Mouse (Mus musculus): Measurements from ENCODE around the gene Tcf3. TPM values are rescaled to one million over a fixed set of nuclear protein-coding genes. Genes with fewer than 3 reads are reported as not detected.

Tcf3 gene
- polyA plus RNA-seq, 1 experiment from 2014 or later = 178 TPM

GRCm38 (mm10) chr10:80435764-80436163 is 2.3 kb upstream of the Tcf3 start:
- peaks cover 2% of the 10 kb centered on the region; the same call in 1 of the 2 replicates for H3K36me3 ChIP-seq
- no peak for ATAC-seq (ENCODE audit: low FRiP score)
- H3K27ac ChIP-seq = 0 out of 2 replicates have a peak overlapping the region, but pooled peaks have one; percentile 7
- WGBS = 47% methylated on average over 7 of the region's 7 CpGs
- no peak overlapping the region for H3K9ac ChIP-seq
- H3K4me3 ChIP-seq = no peak overlapping the region
- H3K9me3 ChIP-seq (replicated peaks) = no peaks in the 10 kb centered on the region
- peaks cover 18% of the 10 kb centered on the region for H3K27me3 ChIP-seq
- peaks cover 27% of the 10 kb centered on the region for H3K4me1 ChIP-seq
- H3K4me2 ChIP-seq (replicated peaks) = no peak overlapping the region

- Histone ChIP-seq H3K27me3 (peaks cover 18% of the 10 kb centered on the region), H3K4me1 (peaks cover 28% of the 10 kb centered on the region), H3K27ac (no peak overlapping the region), H3K4me2 (replicated peaks) (no peak overlapping the region), H3K4me3 (no peak overlapping the region), H3K9me3 (replicated peaks) (no peaks in the 10 kb centered on the region), H3K9ac (no peak overlapping the region), H3K36me3 (peaks cover 11% of the 10 kb centered on the region)
- WGBS = 80% methylated on average over 3 of the region's 3 CpGs
- ATAC-seq (ENCODE audit: low FRiP score) = no peak
Measured at GRCm38 (mm10) chr10:80434823-80435222, 1.4 kb upstream of the Tcf3 start.

DNA sequence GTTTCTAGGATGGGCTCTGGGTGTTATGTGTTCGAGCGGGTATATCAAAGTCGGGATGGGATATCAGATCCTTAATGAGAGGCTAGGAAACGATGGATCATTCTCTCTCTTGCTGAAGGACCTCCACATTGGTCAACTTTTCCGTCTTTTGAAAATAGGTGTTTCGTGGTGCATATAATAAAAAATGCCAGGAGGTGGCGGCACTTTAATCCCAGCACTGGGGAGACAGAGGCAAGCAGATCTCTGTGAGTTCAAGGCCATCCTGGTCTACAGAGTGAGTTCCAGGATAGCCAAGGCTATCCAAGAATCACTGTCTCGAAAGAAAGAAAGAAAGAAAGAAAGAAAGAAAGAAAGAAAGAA is 766 bp upstream of the Tcf3 start:
- 12% methylated on average over 8 of the region's 8 CpGs for WGBS
- peaks cover 17% of the 10 kb centered on the region for H3K36me3 ChIP-seq
- 0 out of 2 replicates have a peak overlapping the region, but pooled peaks have one; percentile 25 for H3K4me2 ChIP-seq (replicated peaks)
- peaks cover 28% of the 10 kb centered on the region for H3K4me1 ChIP-seq
- ATAC-seq (ENCODE audit: low FRiP score) = peak; percentile 12
- H3K27me3 ChIP-seq = peaks cover 18% of the 10 kb centered on the region
- H3K4me3 ChIP-seq = peak overlapping the region; percentile 98
- no peaks in the 10 kb centered on the region for H3K9me3 ChIP-seq (replicated peaks)
- no peak overlapping the region for H3K9ac ChIP-seq
- peak overlapping the region; percentile 95; the same call in 1 of the 2 replicates for H3K27ac ChIP-seq

- H3K27me3 ChIP-seq = peaks cover 15% of the 10 kb centered on the region
- peaks cover 29% of the 10 kb centered on the region for H3K36me3 ChIP-seq
- H3K4me1 ChIP-seq = peaks cover 28% of the 10 kb centered on the region
- H3K9ac ChIP-seq = peak overlapping the region; percentile 100
- no peaks in the 10 kb centered on the region for H3K9me3 ChIP-seq (replicated peaks)
- H3K4me2 ChIP-seq (replicated peaks) = peak overlapping the region; percentile 88
- ATAC-seq (ENCODE audit: low FRiP score) = peak; percentile 39
- WGBS = under 1% methylated on average over 60 of the region's 60 CpGs
- H3K27ac ChIP-seq = peak overlapping the region; percentile 95
- peak overlapping the region; percentile 98 for H3K4me3 ChIP-seq
Measured at GRCm38 (mm10) chr10:80432936-80433512, 423 bp downstream of the Tcf3 start.

GRCm38 (mm10) chr10:80432387-80432785 is 1.1 kb downstream of the Tcf3 start:
- Histone ChIP-seq H3K36me3 (peaks cover 35% of the 10 kb centered on the region), H3K4me2 (replicated peaks) (peak overlapping the region; percentile 88), H3K4me3 (peak overlapping the region; percentile 98), H3K27me3 (peaks cover 8% of the 10 kb centered on the region; the same call in 1 of the 2 replicates), H3K9me3 (replicated peaks) (no peaks in the 10 kb centered on the region), H3K27ac (peak overlapping the region; percentile 95), H3K9ac (peak overlapping the region; percentile 100), H3K4me1 (peaks cover 28% of the 10 kb centered on the region)
- WGBS = under 1% methylated on average over 4 of the region's 4 CpGs
- no peak for ATAC-seq (ENCODE audit: low FRiP score)

DNA sequence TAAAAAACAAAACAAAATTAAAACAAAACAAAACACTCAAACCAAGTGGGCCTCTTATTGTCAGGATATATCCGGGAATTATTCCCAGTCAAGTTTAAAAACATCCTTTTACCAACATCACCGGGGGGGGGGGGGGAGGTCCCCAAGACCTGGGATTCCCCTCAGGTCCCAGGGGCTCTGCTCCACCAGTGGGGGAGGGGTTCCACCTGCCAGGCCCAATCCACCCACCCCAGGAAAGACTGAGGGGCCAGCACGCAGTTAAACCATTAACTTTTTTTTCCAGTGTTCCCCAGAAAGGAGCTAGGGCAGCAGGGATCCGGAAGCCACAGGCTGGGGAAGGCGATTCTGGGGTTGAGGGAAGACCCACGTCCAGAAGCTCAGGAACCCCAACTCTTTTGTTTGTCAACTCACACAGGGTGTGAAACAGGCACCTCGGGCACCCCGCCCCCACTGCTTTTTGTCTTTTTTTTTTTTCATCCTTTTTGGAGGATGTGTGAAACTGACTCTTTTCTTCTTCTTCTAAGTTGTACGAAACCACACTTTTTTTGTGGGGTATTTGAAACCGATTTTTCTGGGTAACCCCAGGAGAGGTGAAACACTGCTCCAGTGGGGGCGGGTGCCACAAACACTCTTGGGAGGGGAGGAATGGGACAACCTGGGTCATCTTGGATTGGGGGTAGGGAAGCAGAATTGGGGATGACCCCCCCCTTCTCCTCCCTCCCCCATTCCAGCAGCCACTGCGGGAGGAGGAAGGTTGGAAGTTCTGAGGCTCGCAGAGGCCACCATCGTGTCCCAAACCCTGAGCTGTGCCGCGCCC is 1.7 kb downstream of the Tcf3 start:
- peak overlapping the region; percentile 98 for H3K4me3 ChIP-seq
- H3K27ac ChIP-seq = peak overlapping the region; percentile 95; the same call in 1 of the 2 replicates
- peaks cover 41% of the 10 kb centered on the region for H3K36me3 ChIP-seq
- 16% methylated on average over 16 of the region's 16 CpGs for WGBS
- H3K27me3 ChIP-seq = peaks cover 8% of the 10 kb centered on the region; the same call in 1 of the 2 replicates
- peak overlapping the region; percentile 88 for H3K4me2 ChIP-seq (replicated peaks)
- H3K9ac ChIP-seq = peak overlapping the region; percentile 100
- H3K4me1 ChIP-seq = peaks cover 28% of the 10 kb centered on the region
- ATAC-seq (ENCODE audit: low FRiP score) = no peak
- no peaks in the 10 kb centered on the region for H3K9me3 ChIP-seq (replicated peaks)

DNA sequence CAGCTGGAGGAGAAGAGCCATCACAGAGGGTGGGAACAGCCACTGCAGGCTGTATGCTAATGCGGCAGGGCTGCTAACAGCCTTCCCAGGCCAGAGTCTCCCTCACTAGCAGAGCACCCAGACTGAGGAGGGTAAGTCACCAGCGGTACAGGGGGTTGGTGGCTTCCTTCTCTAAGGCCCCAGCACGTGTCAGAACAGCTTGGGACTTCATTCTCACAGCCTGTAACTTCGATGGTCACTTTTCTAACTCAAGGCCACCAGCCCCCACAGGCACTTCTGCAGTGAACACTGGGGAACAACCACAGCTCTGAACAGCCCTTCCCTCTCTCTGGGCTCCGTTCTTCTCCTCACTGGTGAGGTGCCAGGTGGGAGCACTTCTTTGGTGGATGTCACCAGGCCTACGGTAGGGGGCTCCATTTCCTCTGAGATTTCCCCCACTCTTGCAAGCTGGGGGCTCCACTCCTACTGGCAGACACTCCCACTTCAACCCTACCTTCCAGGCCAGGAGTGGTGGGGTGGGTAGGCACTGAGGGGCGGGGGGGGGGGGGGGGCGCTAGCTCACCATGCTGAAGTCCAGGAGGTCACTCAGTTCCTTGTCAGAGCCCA is 3.0 kb downstream of the Tcf3 start:
- H3K27me3 ChIP-seq = no peaks in the 10 kb centered on the region
- no peak for ATAC-seq (ENCODE audit: low FRiP score)
- no peak overlapping the region for H3K27ac ChIP-seq
- H3K4me1 ChIP-seq = peaks cover 22% of the 10 kb centered on the region
- no peak overlapping the region for H3K9ac ChIP-seq
- H3K4me2 ChIP-seq (replicated peaks) = no peak overlapping the region; the same call in 1 of the 2 replicates
- no peak overlapping the region for H3K4me3 ChIP-seq
- H3K9me3 ChIP-seq (replicated peaks) = no peaks in the 10 kb centered on the region
- H3K36me3 ChIP-seq = peaks cover 54% of the 10 kb centered on the region
- 73% methylated on average over 8 of the region's 8 CpGs for WGBS

GRCm38 (mm10) chr10:80429800-80430199 is 3.6 kb downstream of the Tcf3 start:
- Histone ChIP-seq H3K4me2 (replicated peaks) (no peak overlapping the region), H3K27ac (no peak overlapping the region), H3K9ac (no peak overlapping the region), H3K9me3 (replicated peaks) (no peaks in the 10 kb centered on the region), H3K27me3 (no peaks in the 10 kb centered on the region), H3K4me1 (peaks cover 22% of the 10 kb centered on the region), H3K4me3 (no peak overlapping the region), H3K36me3 (peaks cover 61% of the 10 kb centered on the region)
- WGBS = 90% methylated on average over 8 of the region's 8 CpGs
- no peak for ATAC-seq (ENCODE audit: low FRiP score)

DNA sequence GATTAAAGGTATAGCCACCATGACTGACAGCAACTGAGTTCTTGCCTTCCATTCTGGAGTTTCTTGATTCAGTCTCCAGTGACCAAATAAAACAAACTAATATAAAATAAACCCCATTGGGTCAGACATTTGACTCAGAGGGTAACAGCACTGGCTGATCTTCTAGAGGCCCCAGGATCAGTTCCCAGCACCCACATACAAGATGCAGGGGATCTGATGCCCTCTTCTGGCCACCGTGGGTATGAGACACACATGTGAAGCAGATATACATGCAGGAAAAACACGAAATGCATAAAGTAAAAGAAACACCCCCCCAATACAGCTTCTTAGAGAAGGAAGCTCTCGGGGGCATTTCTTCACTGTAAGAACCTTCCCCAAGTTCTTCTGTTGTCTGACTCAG is 8.4 kb downstream of the Tcf3 start:
- Histone ChIP-seq H3K4me3 (no peak overlapping the region), H3K36me3 (peaks cover 83% of the 10 kb centered on the region), H3K9me3 (replicated peaks) (no peaks in the 10 kb centered on the region), H3K4me1 (peaks cover 8% of the 10 kb centered on the region; the same call in 1 of the 2 replicates), H3K27ac (no peak overlapping the region), H3K4me2 (replicated peaks) (no peak overlapping the region), H3K27me3 (no peaks in the 10 kb centered on the region), H3K9ac (no peak overlapping the region)
- no peak for ATAC-seq (ENCODE audit: low FRiP score)
- WGBS = 97% methylated on average over 3 of the region's 3 CpGs

DNA sequence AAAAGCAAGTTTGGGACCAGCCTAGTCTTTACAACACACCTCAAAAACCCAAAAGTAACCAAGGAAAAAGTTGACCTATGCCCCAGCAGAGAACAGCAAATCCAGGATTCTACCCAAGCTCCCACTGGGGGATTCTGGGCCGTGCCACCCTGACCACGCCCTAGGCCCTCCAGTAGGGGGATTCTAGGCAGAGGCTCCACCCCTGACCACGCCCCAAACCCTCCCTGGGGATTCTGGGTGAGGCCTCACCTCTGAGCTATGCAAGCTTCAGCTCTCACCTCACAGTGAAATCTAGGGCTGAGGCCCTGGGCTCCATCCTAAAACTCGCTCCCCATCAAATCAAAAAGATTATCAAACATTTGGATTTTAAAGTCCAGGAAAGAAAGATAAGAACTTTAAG is 9.9 kb downstream of the Tcf3 start:
- no peaks in the 10 kb centered on the region for H3K9me3 ChIP-seq (replicated peaks)
- peaks cover 83% of the 10 kb centered on the region for H3K36me3 ChIP-seq
- H3K27me3 ChIP-seq = no peaks in the 10 kb centered on the region
- H3K4me2 ChIP-seq (replicated peaks) = no peak overlapping the region
- H3K9ac ChIP-seq = no peak overlapping the region
- H3K4me3 ChIP-seq = no peak overlapping the region
- peaks cover 22% of the 10 kb centered on the region for H3K4me1 ChIP-seq
- 59% methylated on average over 4 of the region's 4 CpGs for WGBS
- H3K27ac ChIP-seq = 0 out of 2 replicates have a peak overlapping the region, but pooled peaks have one; percentile 36
- no peak for ATAC-seq (ENCODE audit: low FRiP score)

DNA sequence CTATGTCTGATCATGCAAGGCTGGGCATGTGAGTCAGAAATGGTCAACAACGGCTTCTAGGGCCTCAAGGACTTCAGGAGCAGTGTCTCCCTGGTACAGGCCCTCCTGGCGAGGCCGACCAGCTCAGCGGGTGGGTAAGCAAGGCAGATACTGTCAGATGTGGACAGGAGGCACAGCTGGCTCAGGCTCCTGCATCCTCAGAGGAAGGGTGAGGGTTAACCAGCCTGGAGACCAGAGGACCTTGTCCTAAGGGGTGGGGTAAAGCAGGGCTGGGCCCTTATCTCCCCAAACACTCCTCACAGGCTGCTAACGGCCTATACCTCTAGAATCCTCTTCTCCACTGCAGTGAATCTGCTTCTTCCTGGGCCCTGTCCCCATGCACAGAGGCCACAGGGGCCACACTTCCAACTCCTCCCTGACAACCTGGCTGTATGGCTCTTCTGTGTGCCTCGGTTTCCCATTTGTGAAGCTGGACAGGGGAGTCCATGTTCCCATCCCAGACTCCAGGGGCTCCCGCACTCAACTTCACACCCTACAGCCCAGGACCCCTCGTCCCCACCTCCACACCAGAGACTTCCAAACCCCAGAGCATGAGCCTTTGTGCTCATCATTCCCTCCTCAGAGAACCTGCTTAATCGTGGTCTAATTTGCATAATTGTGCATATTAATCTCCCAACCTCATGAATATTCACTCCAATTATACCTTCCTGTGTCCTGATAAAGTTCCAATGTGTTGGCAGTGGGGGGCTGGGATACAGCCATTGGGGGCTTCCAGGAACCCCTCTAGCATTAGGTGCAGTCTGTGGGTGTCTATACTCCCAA is 11.6 kb downstream of the Tcf3 start:
- no peak for ATAC-seq (ENCODE audit: low FRiP score)
- Histone ChIP-seq H3K36me3 (peaks cover 84% of the 10 kb centered on the region), H3K4me1 (peaks cover 35% of the 10 kb centered on the region), H3K27me3 (no peaks in the 10 kb centered on the region), H3K4me3 (no peak overlapping the region), H3K4me2 (replicated peaks) (no peak overlapping the region), H3K27ac (peak overlapping the region; percentile 65), H3K9me3 (replicated peaks) (no peaks in the 10 kb centered on the region), H3K9ac (no peak overlapping the region)
- WGBS = 87% methylated on average over 9 of the region's 9 CpGs
